Mouse (Mus musculus): Measurements from ENCODE around the gene Gm20605. TPM values are rescaled to one million over a fixed set of nuclear protein-coding genes. Genes with fewer than 3 reads are reported as not detected.
A peak's percentile ranks its signal among the peaks of the same experiment; 100 is the strongest.

The Gm20605 gene
- total and polyA plus RNA-seq, 3 experiments: 1.1 to 9.0 (median 1.1) TPM

GRCm38 (mm10) chr5:137627991-137628390 is 984 bp upstream of the Gm20605 start:
- no peaks in the 10 kb centered on the region for H3K27me3 ChIP-seq (replicated peaks)
- DNase-seq (ENCODE audit: extremely low read depth): peak; percentile 33
- TF ChIP-seq IRF4 (IDR thresholded peaks at IDR 0.05; ENCODE audit: low read depth, low read length) (no peak), MAZ (IDR thresholded peaks at IDR 0.05; ENCODE audit: low read depth, low read length) (no peak), CTCF (conservative IDR thresholded peaks at IDR 0.05 in 1 of 2, IDR thresholded peaks at IDR 0.05 in 1 of 2; ENCODE audit: low read depth in 2 of 2, low read length in 2 of 2) (peak in 1 of 2 experiments; percentile 41; a peak in 2 of 4 replicates), ZC3H11A (IDR thresholded peaks at IDR 0.05; ENCODE audit: low read depth, low read length) (no peak), MAX (IDR thresholded peaks at IDR 0.05; ENCODE audit: low read length) (0 out of 2 replicates have a peak, but pooled peaks have one; percentile 3), SMC3 (IDR thresholded peaks at IDR 0.05; ENCODE audit: low read depth, low read length) (peak; percentile 27; the same call in 1 of the 2 replicates), MEF2A (IDR thresholded peaks at IDR 0.05; ENCODE audit: borderline replicate concordance, low read depth, low read length) (no peak)
- H3K9ac ChIP-seq (ENCODE audit: insufficient read depth, low read depth): peak overlapping the region; percentile 84
- H3K9me3 ChIP-seq (replicated peaks; ENCODE audit: low read length): peaks cover 1% of the 10 kb centered on the region
- peaks cover 14 to 35% of the 10 kb centered on the region in 2 experiments for H3K4me1 ChIP-seq (ENCODE audit: control insufficient read depth in 1 of 2, insufficient read depth in 2 of 2)
- in situ Hi-C loops (cut with MboI; ENCODE audit: low pct_ligation_motif_present, low pct_unique_long_range_greater_than_20kb, low sequenced_read_pairs) (no loop called here), dilution Hi-C loops (cut with MboI; ENCODE audit: extremely low pct_ligation_motif_present, extremely low pct_unique_long_range_greater_than_20kb, low sequenced_read_pairs) (no loop called here)
- peak overlapping the region; percentile 58 to 81 (median 66) for H3K4me3 ChIP-seq (replicated peaks in 1 of 3; ENCODE audit: low read depth in 2 of 3, low read length in 2 of 3, poor library complexity in 1 of 3)
- H3K36me3 ChIP-seq (replicated peaks in 1 of 2; ENCODE audit: control insufficient read depth in 1 of 2, insufficient read depth in 1 of 2, low read length in 1 of 2): peaks cover 0 to 7% of the 10 kb centered on the region in 2 experiments
- peak overlapping the region; percentile 91 for H3K4me2 ChIP-seq (ENCODE audit: insufficient read depth, low read depth, poor library complexity, severe bottlenecking)
- H3K79me2 ChIP-seq (replicated peaks; ENCODE audit: control insufficient read depth, extremely low read depth, insufficient read depth, poor library complexity, severe bottlenecking): peaks cover 14% of the 10 kb centered on the region
- H3K27ac ChIP-seq (ENCODE audit: insufficient read depth, low read depth): peak overlapping the region; percentile 85

GRCm38 (mm10) chr5:137629306-137629721 is 339 bp downstream of the Gm20605 start:
- Histone ChIP-seq H3K9me3 (replicated peaks; ENCODE audit: low read length) (no peaks in the 10 kb centered on the region), H3K9ac (ENCODE audit: insufficient read depth, low read depth) (peak overlapping the region; percentile 88), H3K4me1 (ENCODE audit: control insufficient read depth in 1 of 2, insufficient read depth in 2 of 2) (peaks cover 16 to 48% of the 10 kb centered on the region in 2 experiments), H3K4me3 (replicated peaks in 1 of 3; ENCODE audit: low read depth in 2 of 3, low read length in 2 of 3, poor library complexity in 1 of 3) (peak overlapping the region; percentile 79 to 91 (median 81)), H3K79me2 (replicated peaks; ENCODE audit: control insufficient read depth, extremely low read depth, insufficient read depth, poor library complexity, severe bottlenecking) (peaks cover 14% of the 10 kb centered on the region), H3K4me2 (ENCODE audit: insufficient read depth, low read depth, poor library complexity, severe bottlenecking) (peak overlapping the region; percentile 57; the same call in 1 of the 2 replicates), H3K27me3 (replicated peaks) (no peaks in the 10 kb centered on the region), H3K36me3 (replicated peaks in 1 of 2; ENCODE audit: control insufficient read depth in 1 of 2, insufficient read depth in 1 of 2, low read length in 1 of 2) (peaks cover 13 to 21% of the 10 kb centered on the region in 2 experiments), H3K27ac (ENCODE audit: insufficient read depth, low read depth) (peak overlapping the region; percentile 94)
- TF ChIP-seq CHD1 (IDR thresholded peaks at IDR 0.05; ENCODE audit: low read depth, low read length) (0 out of 2 replicates have a peak, but pooled peaks have one; percentile 21), NELFE (IDR thresholded peaks at IDR 0.05; ENCODE audit: low read depth, low read length) (no peak), TBP (conservative IDR thresholded peaks at IDR 0.05; ENCODE audit: low read depth, low read length) (0 out of 2 replicates have a peak, but pooled peaks have one; percentile 20)
- DNase-seq (ENCODE audit: extremely low read depth): peak; percentile 67
- in situ Hi-C loops (cut with MboI; ENCODE audit: low pct_ligation_motif_present, low pct_unique_long_range_greater_than_20kb, low sequenced_read_pairs): no loop called here
- dilution Hi-C loops (cut with MboI; ENCODE audit: extremely low pct_ligation_motif_present, extremely low pct_unique_long_range_greater_than_20kb, low sequenced_read_pairs): no loop called here

GRCm38 (mm10) chr5:137629906-137630545 is 1.1 kb downstream of the Gm20605 start:
- no peak for TF ChIP-seq POLR2A (IDR thresholded peaks at IDR 0.05; ENCODE audit: low read depth, low read length)
- no peak for TF ChIP-seq MXI1 (IDR thresholded peaks at IDR 0.05; ENCODE audit: low read depth, low read length)
- no peak for TF ChIP-seq MEF2A (IDR thresholded peaks at IDR 0.05; ENCODE audit: borderline replicate concordance, low read depth, low read length)
- no peak for TF ChIP-seq CHD1 (IDR thresholded peaks at IDR 0.05; ENCODE audit: low read depth, low read length)
- TF ChIP-seq UBTF (IDR thresholded peaks at IDR 0.05; ENCODE audit: low read depth, low read length): no peak
- no peak for TF ChIP-seq ZC3H11A (IDR thresholded peaks at IDR 0.05; ENCODE audit: low read depth, low read length)
- TF ChIP-seq ZKSCAN1 (IDR thresholded peaks at IDR 0.05; ENCODE audit: borderline replicate concordance, low read depth, low read length): no peak
- no peak for TF ChIP-seq IRF4 (IDR thresholded peaks at IDR 0.05; ENCODE audit: low read depth, low read length)
- no peak for TF ChIP-seq RCOR1 (conservative IDR thresholded peaks at IDR 0.05; ENCODE audit: low read depth, low read length)
- Histone ChIP-seq H3K4me3 (replicated peaks in 1 of 3; ENCODE audit: low read depth in 2 of 3, low read length in 2 of 3, poor library complexity in 1 of 3) (peak overlapping the region; percentile 79 to 91 (median 81)), H3K9ac (ENCODE audit: insufficient read depth, low read depth) (peak overlapping the region; percentile 28; the same call in 1 of the 2 replicates), H3K9me3 (replicated peaks; ENCODE audit: low read length) (no peaks in the 10 kb centered on the region), H3K4me1 (ENCODE audit: control insufficient read depth in 1 of 2, insufficient read depth in 2 of 2) (peaks cover 16 to 48% of the 10 kb centered on the region in 2 experiments), H3K4me2 (ENCODE audit: insufficient read depth, low read depth, poor library complexity, severe bottlenecking) (peak overlapping the region; percentile 57), H3K27ac (ENCODE audit: insufficient read depth, low read depth) (peak overlapping the region; percentile 94), H3K36me3 (replicated peaks in 1 of 2; ENCODE audit: control insufficient read depth in 1 of 2, insufficient read depth in 1 of 2, low read length in 1 of 2) (peaks cover 13 to 22% of the 10 kb centered on the region in 2 experiments), H3K79me2 (replicated peaks; ENCODE audit: control insufficient read depth, extremely low read depth, insufficient read depth, poor library complexity, severe bottlenecking) (peaks cover 14% of the 10 kb centered on the region), H3K27me3 (replicated peaks) (no peaks in the 10 kb centered on the region)
- dilution Hi-C loops (cut with MboI; ENCODE audit: extremely low pct_ligation_motif_present, extremely low pct_unique_long_range_greater_than_20kb, low sequenced_read_pairs): no loop called here
- no peak for DNase-seq (ENCODE audit: extremely low read depth)
- in situ Hi-C loops (cut with MboI; ENCODE audit: low pct_ligation_motif_present, low pct_unique_long_range_greater_than_20kb, low sequenced_read_pairs): no loop called here

Measured in CH12.LX (cell line).